Mouse (Mus musculus) natural killer cell, adult 2 months (primary cell): ENCODE data around the gene Acta2.
A peak's percentile ranks its signal among the peaks of the same experiment; 100 is the strongest.

Experiments used
- DNase-seq, 2 experiments: peaks; one replicate each; pipeline ENCODE4 v3.0.0; 2022; ENCODE audit warnings: low spot score in 2 of 2

Gene Acta2

GRCm38 (mm10) chr19:34270106-34270726 is 14.8 kb upstream of the Acta2 start:
- peak; percentile 15 to 47 for DNase-seq

GRCm38 (mm10) chr19:34268991-34269390 is 13.6 kb upstream of the Acta2 start:
- DNase-seq = no peak

GRCm38 (mm10) chr19:34265604-34266193 is 10.3 kb upstream of the Acta2 start:
- no peak for DNase-seq

- DNase-seq = no peak
Measured at GRCm38 (mm10) chr19:34262273-34262974, 7.0 kb upstream of the Acta2 start.

GRCm38 (mm10) chr19:34256936-34257335 is 1.5 kb upstream of the Acta2 start:
- DNase-seq = no peak

GRCm38 (mm10) chr19:34256149-34256548 is 759 bp upstream of the Acta2 start:
- no peak for DNase-seq

GRCm38 (mm10) chr19:34254101-34254879 is 1.1 kb downstream of the Acta2 start:
- DNase-seq = peak in 1 of 2 experiments; percentile 57

- no peak for DNase-seq
Measured at GRCm38 (mm10) chr19:34252450-34252849, 2.9 kb downstream of the Acta2 start.

GRCm38 (mm10) chr19:34251900-34252299 is 3.5 kb downstream of the Acta2 start:
- no peak for DNase-seq

- DNase-seq = no peak
Measured at GRCm38 (mm10) chr19:34250621-34251020, 4.8 kb downstream of the Acta2 start.

- DNase-seq = no peak
Measured at GRCm38 (mm10) chr19:34248558-34248957, 6.8 kb downstream of the Acta2 start.

GRCm38 (mm10) chr19:34244056-34244455 is 11.3 kb downstream of the Acta2 start:
- peak; percentile 41 to 64 for DNase-seq

- DNase-seq = no peak
Measured at GRCm38 (mm10) chr19:34242925-34243324, 12.5 kb downstream of the Acta2 start.

- peak in 1 of 2 experiments; percentile 23 for DNase-seq
Measured at GRCm38 (mm10) chr19:34241247-34241915, 14.0 kb downstream of the Acta2 start.

GRCm38 (mm10) chr19:34240273-34241039 is 14.9 kb downstream of the Acta2 start:
- no peak for DNase-seq

- no peak for DNase-seq
Measured at GRCm38 (mm10) chr19:34237746-34238145, 17.6 kb downstream of the Acta2 start.

GRCm38 (mm10) chr19:34236049-34236448 is 19.3 kb downstream of the Acta2 start:
- DNase-seq = no peak

GRCm38 (mm10) chr19:34233944-34234343 is 21.4 kb downstream of the Acta2 start:
- peak in 1 of 2 experiments; percentile 24 for DNase-seq

- DNase-seq = no peak
Measured at GRCm38 (mm10) chr19:34232326-34232725, 23.1 kb downstream of the Acta2 start.

- no peak for DNase-seq
Measured at GRCm38 (mm10) chr19:34231596-34231995, 23.8 kb downstream of the Acta2 start.

- DNase-seq = no peak
Measured at GRCm38 (mm10) chr19:34222805-34223204, 32.6 kb downstream of the Acta2 start.
